Mouse (Mus musculus): Measurements from ENCODE around the gene Phactr2.

DNA sequence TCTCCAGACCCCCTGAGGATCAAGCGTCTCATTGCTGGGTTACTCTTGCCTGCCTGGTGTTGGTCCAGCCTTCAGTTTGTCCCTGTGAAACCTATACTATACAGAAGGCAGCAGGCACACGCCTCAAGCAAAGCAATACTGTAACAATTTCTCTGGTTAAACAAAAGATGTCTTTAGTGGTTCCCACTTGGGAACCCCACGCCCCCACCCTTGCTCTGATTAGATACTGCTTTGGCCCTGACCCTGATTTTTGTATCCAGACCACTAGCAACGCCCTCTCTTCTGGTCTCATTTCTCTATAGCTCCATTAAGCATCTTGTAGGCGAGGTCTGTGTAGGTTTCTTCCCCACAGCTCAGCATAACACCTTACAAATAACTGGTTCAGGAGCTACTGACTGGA lies 159.2 kb downstream of the Phactr2 start:
- no peak for TF ChIP-seq POLR2A (IDR thresholded peaks at IDR 0.05; ENCODE audit: extremely low read depth, insufficient read depth, low read length)
- no peak for TF ChIP-seq CTCF (IDR thresholded peaks at IDR 0.05; ENCODE audit: extremely low read depth, insufficient read depth, low read length)

All from cortical plate, adult 2 months (tissue).